Mouse (Mus musculus) spleen, postnatal 36 days (tissue): Measurements from ENCODE around the gene Ttc39b.
"Not testable (repeated sequence)": the region's sequence is repeated elsewhere in the genome, so short reads cannot be mapped to it uniquely, and the experiment has no call there.

ENCODE experiments used
- DNase-seq, 2 experiments: peaks; one replicate each; pipeline ENCODE4 v3.0.0; 2022; ENCODE audit warnings: low spot score in 2 of 2, mixed read lengths in 1 of 2

Gene Ttc39b

GRCm38 (mm10) chr4:83273616-83274050 lies 50.4 kb downstream of the Ttc39b start:
- peak; percentile 52 to 63 for DNase-seq

GRCm38 (mm10) chr4:83272917-83273615 lies 51.0 kb downstream of the Ttc39b start:
- DNase-seq: no peak

DNA sequence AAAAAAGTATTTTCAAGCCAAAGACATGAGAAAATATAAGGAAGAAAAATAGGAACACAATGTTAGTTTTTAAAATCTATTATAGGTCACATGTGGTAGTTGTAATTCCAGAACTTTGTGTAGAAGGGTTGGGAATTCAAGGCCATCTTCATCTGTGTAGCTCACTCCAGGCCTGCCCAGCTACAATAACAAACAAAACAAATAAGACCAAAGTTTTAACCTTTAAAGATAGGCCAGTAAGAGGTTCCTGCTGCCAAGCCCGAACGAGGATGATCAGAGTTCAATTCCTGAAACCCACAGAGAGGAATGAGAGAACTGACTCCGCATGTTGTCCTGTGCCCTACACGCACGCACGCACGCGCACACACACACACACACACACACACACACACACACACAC lies 53.6 kb downstream of the Ttc39b start:
- DNase-seq: no peak

DNA sequence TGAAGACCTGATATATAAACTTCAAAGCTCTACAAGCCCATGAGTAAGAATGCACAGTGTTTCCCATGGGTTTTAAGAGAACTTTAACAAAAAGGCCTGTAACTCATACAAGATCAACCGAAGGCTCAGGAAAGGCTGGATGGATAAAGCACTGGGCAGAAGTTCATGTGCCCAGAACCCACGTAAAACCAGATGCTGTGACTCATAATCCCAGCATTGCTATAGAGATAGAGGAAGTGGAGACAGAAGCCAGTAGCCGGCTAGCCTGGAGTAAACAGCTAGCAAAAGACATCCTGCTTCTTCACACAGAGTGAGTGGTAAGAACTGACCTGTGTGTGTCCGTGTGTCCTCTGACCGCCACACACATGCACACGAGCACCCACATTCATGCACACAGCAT lies 54.4 kb downstream of the Ttc39b start:
- DNase-seq: no peak

DNA sequence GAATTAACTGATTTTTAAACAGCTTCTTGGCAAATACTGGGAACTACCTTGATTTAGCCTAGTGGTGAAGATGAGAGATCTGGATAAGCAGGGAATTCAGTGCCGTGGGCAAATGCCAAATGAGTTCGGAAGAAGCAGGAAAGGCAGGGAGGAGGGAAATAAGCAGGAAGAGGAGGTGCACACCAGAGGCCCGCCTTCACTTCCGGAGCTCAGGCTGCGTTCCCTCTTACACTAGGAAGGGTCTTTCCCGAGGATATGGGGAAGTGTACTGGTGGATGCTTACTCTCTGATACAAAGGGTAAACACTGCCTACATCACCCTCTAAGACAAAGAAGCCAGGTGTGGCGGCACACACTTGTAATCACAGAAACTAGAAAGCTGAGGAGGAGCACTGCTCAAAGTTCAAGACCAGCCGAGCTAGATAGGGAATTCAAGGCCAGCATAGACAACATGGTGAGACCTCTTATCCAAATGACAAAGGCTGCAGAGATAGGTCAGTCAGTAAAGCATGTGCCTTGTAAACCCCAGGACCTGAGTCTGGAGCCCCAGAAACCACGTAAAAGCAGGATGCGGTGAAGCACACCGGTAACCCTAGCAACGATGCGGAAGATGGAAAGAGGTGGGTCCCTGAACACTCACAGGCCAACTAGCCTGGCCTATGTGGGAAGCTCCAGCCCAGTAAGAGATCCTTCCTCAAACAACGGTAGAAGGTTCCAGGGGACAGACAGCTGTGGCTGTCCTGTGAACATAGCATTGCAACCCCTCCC lies 57.9 kb downstream of the Ttc39b start:
- DNase-seq: peak; percentile 11

- no peak for DNase-seq
These were observed 59.2 kb downstream of the Ttc39b start for GRCm38 (mm10) chr4:83264832-83265231.

DNA sequence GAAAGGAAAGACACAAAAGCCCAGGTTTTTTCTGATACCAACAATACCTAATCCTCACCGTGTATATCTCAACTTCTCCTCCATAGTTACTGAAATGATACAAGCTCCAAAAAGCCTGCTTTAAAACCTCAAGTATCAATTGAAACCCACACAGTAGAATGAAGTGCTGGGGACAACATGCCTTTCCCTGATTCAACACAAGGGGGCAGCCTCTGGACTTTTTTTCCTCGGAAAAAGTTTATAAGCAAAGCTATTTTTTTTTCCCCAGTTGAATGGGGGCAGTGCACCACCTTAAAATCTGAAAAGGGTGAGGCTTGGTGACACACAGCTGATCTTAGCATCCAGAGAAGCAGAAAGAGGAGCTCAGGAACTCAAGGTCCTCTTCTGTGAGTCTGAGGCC lies 62.1 kb downstream of the Ttc39b start:
- DNase-seq: peak in 1 of 2 experiments; percentile 8

DNA sequence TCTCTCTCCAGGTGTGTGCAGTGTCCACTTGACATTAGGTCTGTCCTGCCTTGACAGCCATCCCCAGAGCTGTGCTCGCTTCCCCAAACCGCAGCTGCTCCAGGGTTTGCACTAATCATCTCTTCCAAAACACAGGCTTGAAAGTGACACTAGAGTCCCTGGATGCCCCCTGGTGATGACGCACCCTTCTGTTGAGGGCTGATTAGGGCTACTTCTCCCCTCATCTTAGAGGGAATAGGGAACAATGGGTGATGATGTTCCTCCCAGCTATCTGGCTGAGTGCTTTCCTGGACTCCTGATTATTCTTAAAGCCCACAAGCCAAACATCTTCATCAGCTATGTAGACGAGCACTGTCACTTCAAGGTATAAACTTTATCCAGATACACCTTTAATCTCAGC lies 64.4 kb downstream of the Ttc39b start:
- no peak for DNase-seq

GRCm38 (mm10) chr4:83258273-83258672 lies 65.8 kb downstream of the Ttc39b start:
- no peak for DNase-seq

DNA sequence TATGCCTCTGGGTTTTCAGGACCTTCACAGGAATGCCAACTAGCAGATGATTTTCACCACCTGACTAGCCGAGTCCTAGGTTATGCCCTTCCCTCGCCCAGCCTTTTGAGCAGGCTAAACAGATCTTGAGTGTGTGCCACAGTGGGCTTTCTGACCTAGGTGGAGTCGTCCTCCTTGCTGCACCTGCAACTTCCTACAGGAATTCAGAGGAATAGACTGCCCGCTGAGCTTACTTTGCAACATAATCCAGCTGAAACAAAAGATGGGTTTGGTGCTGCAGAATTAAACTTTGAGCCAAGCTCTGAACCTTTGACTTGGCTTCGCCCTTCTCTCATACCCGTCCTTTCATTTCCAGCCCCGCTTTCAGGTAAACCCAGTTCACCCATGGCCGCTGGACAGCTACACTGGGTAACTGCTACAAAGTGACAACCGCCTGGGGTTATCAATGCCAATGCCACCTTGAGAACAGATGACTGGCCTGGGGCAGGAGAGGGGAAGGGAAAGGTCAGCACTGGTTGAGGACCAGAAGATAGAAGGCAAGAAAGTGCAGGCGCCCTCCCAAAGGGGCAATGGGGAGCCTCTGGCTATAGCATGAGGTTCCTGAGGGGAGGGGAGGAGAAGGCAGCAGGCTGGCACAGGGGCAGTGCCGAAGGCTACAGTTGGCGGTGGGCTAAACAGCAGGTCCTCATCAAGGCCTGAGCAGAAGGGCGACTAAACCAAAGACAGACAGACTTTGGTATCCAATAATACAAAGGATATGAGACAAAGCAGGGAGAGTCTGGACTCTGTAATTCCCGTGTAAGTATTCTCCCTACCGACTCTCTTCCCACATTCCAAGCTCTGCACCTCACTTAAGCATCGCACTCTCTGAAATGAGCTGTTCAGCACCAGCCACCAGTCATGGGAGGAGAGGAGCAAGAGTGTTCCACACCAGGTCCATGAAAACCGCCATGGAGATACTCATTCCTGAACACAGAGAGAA lies 66.5 kb downstream of the Ttc39b start:
- DNase-seq: no peak

- no peak for DNase-seq
These were observed 67.3 kb downstream of the Ttc39b start for GRCm38 (mm10) chr4:83256779-83257178.

DNA sequence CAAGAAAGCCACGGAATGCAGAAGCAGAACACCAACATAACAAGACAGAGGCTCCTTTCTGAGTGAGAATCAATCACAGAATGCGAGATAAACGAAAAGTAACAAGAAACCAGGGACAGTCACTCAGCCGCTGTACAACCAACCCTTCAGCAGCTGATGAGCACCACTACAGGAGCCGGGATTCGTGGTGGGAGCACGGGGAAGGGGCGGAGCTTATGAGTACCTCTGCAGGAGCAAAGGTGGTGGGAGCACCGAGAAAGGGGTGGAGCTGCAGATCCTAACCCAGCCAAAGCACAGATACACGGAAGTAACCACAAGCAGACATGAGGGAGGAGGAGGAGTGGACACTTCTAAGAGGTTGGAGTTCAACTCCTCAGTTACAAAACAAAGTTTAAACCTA lies 69.1 kb downstream of the Ttc39b start:
- DNase-seq: no peak

DNA sequence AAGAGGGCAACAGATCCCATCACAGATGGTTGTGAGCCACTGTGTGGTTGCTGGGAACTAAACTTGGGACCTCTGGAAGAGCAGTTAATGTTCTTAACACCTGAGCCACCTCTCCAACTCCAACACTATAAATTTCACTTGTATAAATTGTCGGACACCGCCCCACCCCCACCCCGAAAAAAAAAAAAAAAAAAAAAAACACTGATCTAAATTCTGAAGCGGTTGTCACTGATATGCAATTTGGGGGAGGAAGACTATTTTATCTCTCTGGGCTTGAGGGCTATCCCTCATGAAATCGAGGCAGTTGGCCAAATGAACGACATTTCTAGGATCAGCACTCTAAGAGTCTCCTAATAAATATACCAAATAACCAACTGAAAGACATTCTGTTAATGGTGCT lies 70.4 kb downstream of the Ttc39b start:
- DNase-seq: no peak

DNA sequence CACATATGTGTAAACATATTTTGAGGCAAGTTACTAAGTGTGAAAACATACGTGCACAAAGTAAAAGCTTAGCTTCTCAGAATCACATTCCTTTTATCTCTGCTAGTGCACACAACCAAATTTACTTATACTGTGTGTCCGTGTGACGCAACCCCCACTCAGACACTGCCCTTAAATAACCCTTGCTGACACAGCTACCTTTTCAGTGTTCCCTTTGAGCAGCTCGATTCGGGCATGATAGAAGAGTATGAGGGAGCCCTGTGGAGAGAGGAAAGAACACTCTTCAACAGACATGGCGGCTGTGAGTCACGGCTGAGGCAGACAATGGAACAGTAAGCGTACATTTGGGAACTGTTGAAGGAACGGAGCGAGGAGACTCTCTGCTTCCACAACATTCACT lies 80.3 kb downstream of the Ttc39b start:
- DNase-seq: no peak

GRCm38 (mm10) chr4:83241630-83242029 lies 82.4 kb downstream of the Ttc39b start:
- no peak for DNase-seq

DNA sequence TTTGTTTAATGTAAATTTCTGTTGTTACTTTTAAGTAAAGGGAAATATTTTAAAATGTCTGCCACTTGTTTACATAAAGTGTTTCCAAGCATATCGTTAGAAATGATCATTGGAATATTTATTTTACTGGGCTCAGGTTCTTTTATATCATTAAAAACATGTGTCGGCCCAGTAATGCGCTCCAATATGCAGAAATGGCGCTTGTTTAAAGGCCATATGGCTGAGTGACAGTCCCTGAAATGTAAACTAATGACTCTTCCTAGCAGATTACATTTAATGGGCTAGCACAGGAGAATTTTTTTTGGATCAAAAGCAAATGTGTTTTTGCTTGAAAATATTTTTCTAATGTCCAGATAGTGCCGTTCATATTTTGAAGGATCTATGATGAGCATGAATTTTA lies 86.4 kb downstream of the Ttc39b start:
- no peak for DNase-seq

DNA sequence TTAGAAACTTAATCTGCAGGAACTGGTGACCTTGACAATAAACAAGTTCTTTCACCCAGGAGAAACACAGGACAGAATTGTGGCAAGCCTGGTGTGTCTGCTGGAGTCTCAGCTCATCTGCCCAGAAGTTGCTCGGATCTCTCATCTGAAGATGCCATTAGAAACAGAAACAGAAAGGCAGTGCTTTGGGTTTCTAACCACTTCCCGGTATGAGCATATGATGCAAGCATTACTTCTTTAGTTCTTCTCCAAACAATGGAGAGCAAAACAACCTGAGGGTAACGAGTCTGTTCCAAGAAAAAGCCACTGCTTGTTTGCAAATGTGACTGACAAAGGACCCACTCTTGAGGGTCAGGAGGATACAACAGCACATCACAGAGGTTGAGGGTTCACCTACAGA lies 88.8 kb downstream of the Ttc39b start:
- DNase-seq: not testable (repeated sequence)

DNA sequence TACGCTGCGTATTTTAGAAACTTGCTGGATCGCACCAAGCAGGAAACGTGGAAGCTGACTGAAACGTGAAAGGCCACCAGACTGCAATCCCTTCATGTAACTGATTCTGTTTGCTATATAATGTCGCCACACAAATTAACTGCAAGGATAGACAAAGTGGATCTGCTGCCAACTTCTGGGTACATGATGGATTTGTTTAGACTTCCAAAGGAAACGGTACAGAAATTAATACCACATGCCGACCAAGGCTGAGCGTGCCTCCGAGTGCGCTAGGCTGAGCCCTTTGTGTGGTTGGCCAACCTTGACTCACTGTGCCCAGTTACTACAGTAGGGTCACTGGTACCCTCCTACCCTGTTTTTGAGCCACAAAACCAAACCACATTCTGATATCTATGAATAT lies 89.3 kb downstream of the Ttc39b start:
- no peak for DNase-seq

DNA sequence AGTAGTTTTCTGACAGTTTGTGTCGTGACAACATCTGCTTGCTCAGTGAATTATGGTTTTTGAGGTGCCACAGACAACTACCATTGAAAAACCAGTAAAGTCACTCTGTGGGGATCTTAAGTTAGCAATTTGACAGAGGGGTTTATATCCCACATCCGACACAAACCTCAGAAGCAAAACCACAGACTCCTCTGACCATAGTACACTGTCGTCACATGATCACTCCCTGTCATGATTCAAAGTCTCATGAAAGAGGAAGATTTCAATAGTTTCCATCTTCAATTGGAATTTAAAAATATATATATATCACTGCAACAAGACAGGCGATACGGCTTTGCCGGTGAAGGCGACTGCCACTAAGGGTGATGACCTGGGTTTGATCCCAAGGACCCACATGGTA lies 89.9 kb downstream of the Ttc39b start:
- DNase-seq: no peak

- no peak for DNase-seq
These were observed 90.6 kb downstream of the Ttc39b start for GRCm38 (mm10) chr4:83233181-83234123.

DNA sequence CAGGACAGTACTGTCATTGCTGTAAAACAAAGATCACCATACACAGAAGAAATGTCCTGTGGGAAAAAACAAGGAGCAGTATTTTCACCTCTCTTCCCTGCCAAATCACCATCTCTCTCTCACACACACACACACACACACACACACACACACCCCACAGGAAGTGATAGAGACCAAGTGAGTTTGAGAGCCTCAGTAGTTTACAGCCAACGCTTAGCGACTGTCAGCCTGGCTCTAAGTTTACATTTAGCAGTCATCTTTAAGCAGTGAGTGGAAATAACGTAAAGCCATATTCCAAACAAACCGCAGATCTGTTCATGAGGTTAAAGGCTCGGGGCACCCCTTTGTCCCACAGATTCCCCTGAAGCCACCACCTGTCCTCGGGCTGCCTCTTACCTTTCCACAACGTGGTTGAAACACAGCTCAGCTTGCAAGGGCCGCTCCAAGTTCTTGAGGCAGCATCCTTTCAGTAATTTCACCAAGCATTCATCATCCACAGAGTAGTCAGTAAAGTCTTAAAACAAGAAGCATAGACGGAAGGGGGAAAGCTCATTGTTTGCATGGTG lies 91.7 kb downstream of the Ttc39b start:
- no peak for DNase-seq
